Mouse (Mus musculus): ENCODE results near the gene 2410137M14Rik.

Gene 2410137M14Rik

GRCm38 (mm10) chr17:36948286-36948685 lies 32.8 kb downstream of the 2410137M14Rik start:
- no peak for DNase-seq (ENCODE audit: low spot score in 2 of 2)

DNA sequence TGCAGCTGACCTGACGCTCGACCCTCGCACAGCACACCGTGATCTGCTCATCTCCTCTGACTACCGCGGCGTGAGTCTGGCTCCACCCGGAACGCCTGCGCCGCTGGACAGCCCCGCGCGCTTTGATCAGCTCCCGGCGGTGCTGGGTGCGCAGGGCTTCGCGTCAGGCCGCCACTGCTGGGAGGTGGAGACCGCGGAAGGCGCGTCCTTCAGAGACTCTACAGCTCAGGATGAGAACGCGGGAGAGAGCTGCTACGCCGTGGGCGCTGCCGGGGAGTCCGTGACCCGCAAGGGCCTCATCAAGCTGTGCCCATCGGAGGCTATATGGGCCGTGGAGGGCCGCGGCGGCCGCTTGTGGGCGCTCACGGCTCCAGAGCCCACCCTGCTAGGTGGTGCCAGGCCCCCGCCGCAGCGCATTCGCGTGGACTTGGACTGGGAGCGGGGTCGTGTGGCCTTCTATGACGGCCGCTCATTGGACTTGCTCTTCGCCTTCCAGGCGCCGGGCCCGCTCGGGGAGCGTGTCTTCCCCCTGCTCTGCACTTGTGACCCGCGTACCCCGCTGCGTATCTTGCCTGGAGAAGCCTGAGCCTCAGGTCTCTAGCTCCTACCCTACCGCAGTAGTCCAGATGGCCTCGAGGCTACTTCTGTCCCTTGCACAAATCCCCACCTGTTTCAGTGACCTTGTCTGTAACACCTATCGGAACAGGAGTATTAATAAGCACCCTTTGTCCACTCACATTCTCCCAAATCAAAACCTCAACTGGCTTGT lies 33.8 kb downstream of the 2410137M14Rik start:
- peak in 1 of 2 experiments; percentile 6 for DNase-seq (ENCODE audit: low spot score in 2 of 2)

DNA sequence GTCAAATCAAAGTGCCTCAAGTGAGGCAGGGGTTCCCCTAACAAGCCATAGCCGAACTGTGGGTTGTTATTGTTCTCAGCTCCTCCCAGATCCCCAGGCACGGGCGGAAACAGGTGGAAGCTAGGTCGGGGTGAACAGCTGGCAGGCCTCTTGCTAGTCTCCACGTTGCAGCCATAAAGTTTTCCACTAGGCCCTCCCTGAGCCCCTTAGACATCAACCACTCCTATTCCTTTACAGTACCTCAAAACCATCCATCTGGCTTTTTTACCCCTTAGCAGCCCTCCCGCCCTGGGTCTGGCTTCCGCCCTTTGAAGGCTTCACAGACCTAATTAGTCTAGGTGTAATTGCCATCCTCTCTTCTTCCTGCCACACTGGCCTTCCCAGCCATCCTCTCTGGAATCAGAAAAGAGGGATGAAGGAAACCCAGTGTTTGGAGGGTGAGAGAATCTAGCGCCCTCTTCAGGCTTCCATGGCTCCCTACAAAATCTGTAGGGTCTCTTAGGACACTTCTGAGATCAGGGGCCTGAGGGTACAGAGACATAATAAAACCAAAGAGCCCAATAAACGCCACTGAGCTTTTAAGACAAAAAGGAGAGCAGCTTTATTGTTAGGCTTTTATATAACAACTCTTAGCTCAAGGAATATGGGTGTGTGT lies 36.8 kb downstream of the 2410137M14Rik start:
- DNase-seq (ENCODE audit: low spot score in 2 of 2), result no peak

GRCm38 (mm10) chr17:36943691-36944090 lies 37.3 kb downstream of the 2410137M14Rik start:
- DNase-seq (ENCODE audit: low spot score in 2 of 2), result no peak

- DNase-seq (ENCODE audit: low spot score in 2 of 2), result no peak
These were observed 38.1 kb downstream of the 2410137M14Rik start, which contains the start of gene Rnf39 for GRCm38 (mm10) chr17:36942791-36943471. Rnf39 (plus strand) TSS chr17:36942918.

DNA sequence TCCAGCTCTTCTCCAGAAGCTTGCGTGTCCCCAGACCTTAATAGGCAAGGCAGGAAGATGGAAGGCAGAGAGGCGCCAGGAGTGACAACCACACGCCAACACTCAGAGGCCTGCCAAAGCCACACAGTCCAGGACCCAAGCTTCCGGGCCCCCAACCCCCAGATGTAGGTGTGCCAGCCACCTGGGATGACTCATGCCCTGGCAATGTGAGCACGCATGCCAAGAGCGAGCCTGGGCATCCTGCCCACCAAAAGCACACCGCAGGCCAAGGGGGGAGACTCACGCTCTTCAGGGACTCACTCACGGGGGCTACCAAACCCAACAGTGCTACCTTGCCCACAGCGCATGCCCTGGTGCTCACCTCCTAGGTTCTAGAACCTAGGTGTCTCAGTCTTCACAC lies 38.6 kb downstream of the 2410137M14Rik start:
- DNase-seq (ENCODE audit: low spot score in 2 of 2), result no peak

DNA sequence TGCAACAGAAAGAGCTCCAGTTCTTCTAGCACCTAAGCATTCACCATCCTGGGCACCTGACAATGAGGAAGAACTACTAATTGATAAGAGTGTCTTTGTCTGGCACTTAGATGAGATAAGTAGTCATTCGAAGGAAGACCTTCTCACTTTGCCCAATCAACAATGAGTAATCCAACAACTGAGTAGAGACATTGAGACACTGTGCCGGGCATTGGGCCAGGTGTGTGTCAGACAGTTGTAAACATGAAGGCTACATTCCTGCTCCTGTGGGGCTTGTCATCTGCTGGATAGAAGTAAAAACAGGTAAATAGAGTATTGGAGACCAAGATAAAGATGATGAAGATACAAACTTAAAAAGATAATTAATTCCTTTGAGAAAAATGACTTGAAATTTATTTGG lies 43.0 kb downstream of the 2410137M14Rik start:
- no peak for DNase-seq (ENCODE audit: low spot score in 2 of 2)

DNA sequence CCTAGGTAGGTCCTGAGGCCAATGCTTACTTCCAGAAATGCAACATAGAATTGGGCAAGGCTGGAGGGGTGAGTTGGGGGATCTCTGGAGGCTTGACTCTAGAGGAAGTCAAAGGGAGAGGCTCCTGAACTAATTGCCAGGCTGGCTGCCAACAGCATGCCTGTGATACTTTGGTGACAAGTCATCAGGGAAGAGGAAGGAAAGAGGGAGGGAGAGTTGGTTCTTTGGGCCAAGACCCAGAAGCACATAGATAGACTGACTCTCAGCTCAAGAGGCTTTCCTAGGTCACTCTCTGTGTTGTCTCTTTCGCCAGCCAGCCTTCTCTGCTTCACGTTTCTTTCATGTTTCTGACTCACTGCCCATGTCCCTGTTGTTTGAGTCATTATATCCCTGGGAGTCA lies 49.2 kb downstream of the 2410137M14Rik start:
- no peak for DNase-seq (ENCODE audit: low spot score in 2 of 2)

GRCm38 (mm10) chr17:36931130-36931529 lies 49.9 kb downstream of the 2410137M14Rik start:
- no peak for DNase-seq (ENCODE audit: low spot score in 2 of 2)

GRCm38 (mm10) chr17:36930233-36930632 lies 50.8 kb downstream of the 2410137M14Rik start:
- DNase-seq (ENCODE audit: low spot score in 2 of 2), result no peak

GRCm38 (mm10) chr17:36929236-36929932 lies 51.7 kb downstream of the 2410137M14Rik start:
- DNase-seq (ENCODE audit: low spot score in 2 of 2), result no peak
